Mouse (Mus musculus): ENCODE results near the gene Cela1.

The Cela1 gene

GRCm38 (mm10) chr15:100687430-100687971, at the start of gene Cela1:
TSS of gene Cela1 (minus strand) at chr15:100687921.
- no peak for ATAC-seq (ENCODE audit: insufficient number of reproducible peaks, low FRiP score, low TSS enrichment)

- ATAC-seq (ENCODE audit: insufficient number of reproducible peaks, low FRiP score, low TSS enrichment) = no peak
These were observed 48.2 kb upstream of the Cela1 start for GRCm38 (mm10) chr15:100735953-100736300.

- ATAC-seq (ENCODE audit: insufficient number of reproducible peaks, low FRiP score, low TSS enrichment) = no peak
These were observed 47.6 kb upstream of the Cela1 start for GRCm38 (mm10) chr15:100735095-100735952.

GRCm38 (mm10) chr15:100732580-100732979, 44.9 kb upstream of the Cela1 start:
- no peak for ATAC-seq (ENCODE audit: insufficient number of reproducible peaks, low FRiP score, low TSS enrichment)

- ATAC-seq (ENCODE audit: insufficient number of reproducible peaks, low FRiP score, low TSS enrichment) = no peak
These were observed 43.4 kb upstream of the Cela1 start for GRCm38 (mm10) chr15:100731081-100731480.

- no peak for ATAC-seq (ENCODE audit: insufficient number of reproducible peaks, low FRiP score, low TSS enrichment)
These were observed 41.7 kb upstream of the Cela1 start, which contains the start of gene Galnt6 for GRCm38 (mm10) chr15:100729281-100729985. TSS of gene Galnt6 (minus strand) at chr15:100729376.

- ATAC-seq (ENCODE audit: insufficient number of reproducible peaks, low FRiP score, low TSS enrichment) = no peak
These were observed 40.9 kb upstream of the Cela1 start for GRCm38 (mm10) chr15:100728586-100728985.

GRCm38 (mm10) chr15:100727834-100728233, 40.1 kb upstream of the Cela1 start:
- no peak for ATAC-seq (ENCODE audit: insufficient number of reproducible peaks, low FRiP score, low TSS enrichment)

- ATAC-seq (ENCODE audit: insufficient number of reproducible peaks, low FRiP score, low TSS enrichment) = no peak
These were observed 39.0 kb upstream of the Cela1 start for GRCm38 (mm10) chr15:100726721-100727120.

GRCm38 (mm10) chr15:100723505-100723904, 35.8 kb upstream of the Cela1 start:
- ATAC-seq (ENCODE audit: insufficient number of reproducible peaks, low FRiP score, low TSS enrichment) = no peak

- ATAC-seq (ENCODE audit: insufficient number of reproducible peaks, low FRiP score, low TSS enrichment) = no peak
These were observed 34.8 kb upstream of the Cela1 start for GRCm38 (mm10) chr15:100722564-100722963.

GRCm38 (mm10) chr15:100722026-100722425, 34.3 kb upstream of the Cela1 start:
- ATAC-seq (ENCODE audit: insufficient number of reproducible peaks, low FRiP score, low TSS enrichment) = no peak

- no peak for ATAC-seq (ENCODE audit: insufficient number of reproducible peaks, low FRiP score, low TSS enrichment)
These were observed 33.7 kb upstream of the Cela1 start for GRCm38 (mm10) chr15:100721445-100721844.

GRCm38 (mm10) chr15:100720066-100720465, 32.3 kb upstream of the Cela1 start:
- no peak for ATAC-seq (ENCODE audit: insufficient number of reproducible peaks, low FRiP score, low TSS enrichment)

GRCm38 (mm10) chr15:100719217-100719616, 31.5 kb upstream of the Cela1 start:
- no peak for ATAC-seq (ENCODE audit: insufficient number of reproducible peaks, low FRiP score, low TSS enrichment)

GRCm38 (mm10) chr15:100718572-100718971, 30.9 kb upstream of the Cela1 start:
- ATAC-seq (ENCODE audit: insufficient number of reproducible peaks, low FRiP score, low TSS enrichment) = no peak

- no peak for ATAC-seq (ENCODE audit: insufficient number of reproducible peaks, low FRiP score, low TSS enrichment)
These were observed 30.2 kb upstream of the Cela1 start for GRCm38 (mm10) chr15:100717933-100718332.

- ATAC-seq (ENCODE audit: insufficient number of reproducible peaks, low FRiP score, low TSS enrichment) = no peak
These were observed 27.8 kb upstream of the Cela1 start for GRCm38 (mm10) chr15:100715399-100715993.

- ATAC-seq (ENCODE audit: insufficient number of reproducible peaks, low FRiP score, low TSS enrichment) = no peak
These were observed 26.7 kb upstream of the Cela1 start for GRCm38 (mm10) chr15:100714470-100714869.

GRCm38 (mm10) chr15:100710838-100711237, 23.1 kb upstream of the Cela1 start:
- ATAC-seq (ENCODE audit: insufficient number of reproducible peaks, low FRiP score, low TSS enrichment) = no peak

Measured in cerebellum, adult (tissue).